Comparison of ENCODE assay signal across 10 mouse cellular contexts in the genomic region with DNA sequence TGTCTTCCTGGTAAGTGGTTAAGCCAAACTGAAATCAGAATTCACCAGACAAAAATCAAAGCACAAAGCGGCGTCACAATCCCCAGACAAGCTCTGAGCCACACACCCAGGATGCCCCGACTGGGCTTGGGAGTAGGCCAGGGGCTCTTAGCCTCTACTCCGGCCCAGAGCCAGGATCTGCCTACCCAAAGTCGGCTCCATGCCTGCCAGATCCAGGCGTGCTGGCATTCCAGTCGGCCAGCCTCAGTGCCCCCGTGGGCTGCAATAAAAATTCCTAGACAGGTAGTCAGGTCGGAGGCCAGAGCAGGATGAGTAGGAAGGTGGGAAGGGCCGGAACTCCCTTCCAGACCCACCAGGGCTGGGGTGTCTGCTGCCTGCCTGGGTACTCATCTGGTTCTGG. TPM values are rescaled to one million over a fixed set of nuclear protein-coding genes. Genes with fewer than 3 reads are reported as not detected.
DNase-seq lines count a peak whose midpoint lies in the region; ATAC-seq and TF ChIP-seq lines count a peak whose summit lies in the region.
"Had no signal": no experiment of that assay in that cellular context is flagged by ENCODE, and none has a peak within 500 bp of the region (broad histone marks: within the 10 kb centered on the region; RNA-seq: fewer than 3 reads in every experiment).

No protein-coding gene starts in this region.

- no peak overlapping the region for H3K4me2 ChIP-seq in forebrain, embryonic 16.5 days (ENCODE audit: low read length)
- H3K4me2 ChIP-seq in midbrain, postnatal 0 days (ENCODE audit: low read depth, low read length, poor library complexity, severe bottlenecking) = no peak overlapping the region

- no peaks in the 10 kb centered on the region for H3K9me3 ChIP-seq in forebrain, embryonic 10.5 days
- no peaks in the 10 kb centered on the region for H3K9me3 ChIP-seq in forebrain, embryonic 16.5 days (ENCODE audit: control insufficient read depth, low read length)
- no peaks in the 10 kb centered on the region for H3K9me3 ChIP-seq in midbrain, postnatal 0 days (ENCODE audit: low read length)

- no peak for DNase-seq in forebrain, embryonic 10.5 days (ENCODE audit: extremely low spot score, low spot score)
- peak; percentile 52 for DNase-seq in lung, postnatal 14 days
- no peak for DNase-seq in lung, adult 18-20 months
- DNase-seq in heart, postnatal 14 days = peak; percentile 60 to 79
- DNase-seq in midbrain, postnatal 0 days (ENCODE audit: low spot score) = peak; percentile 60
- DNase-seq in frontal cortex, postnatal 36 days (ENCODE audit: low spot score in 2 of 2) = no peak
- no peak for DNase-seq in thymus, adult 2 months

- H3K4me3 ChIP-seq in forebrain, embryonic 10.5 days = no peak overlapping the region
- H3K4me3 ChIP-seq in forebrain, embryonic 16.5 days (replicated peaks; ENCODE audit: low read length) = no peak overlapping the region
- no peak overlapping the region for H3K4me3 ChIP-seq in midbrain, postnatal 0 days (ENCODE audit: low read depth, low read length)
- H3K4me3 ChIP-seq in thymus, adult 2 months (ENCODE audit: control insufficient read depth, insufficient read depth, low read length) = no peak overlapping the region

- ATAC-seq in forebrain, embryonic 16.5 days = no peak
- ATAC-seq in midbrain, postnatal 0 days (ENCODE audit: low FRiP score) = no peak

- TF ChIP-seq POLR2A in thymus, adult 2 months (IDR thresholded peaks at IDR 0.05; ENCODE audit: control insufficient read depth, extremely low read depth, insufficient read depth, low read length, poor library complexity) = no peak

- H3K9ac ChIP-seq in forebrain, embryonic 16.5 days (replicated peaks; ENCODE audit: low read depth, low read length) = no peak overlapping the region
- H3K9ac ChIP-seq in midbrain, postnatal 0 days (replicated peaks; ENCODE audit: low read length, poor library complexity, severe bottlenecking) = no peak overlapping the region
- H3K9ac ChIP-seq: liver, embryonic 14.5 days had no signal

- H3K4me1 ChIP-seq in forebrain, embryonic 10.5 days = peaks cover 93% of the 10 kb centered on the region
- H3K4me1 ChIP-seq in forebrain, embryonic 16.5 days (replicated peaks; ENCODE audit: control insufficient read depth, insufficient read depth, low read length) = peaks cover 82% of the 10 kb centered on the region
- peaks cover 13% of the 10 kb centered on the region; the same call in 1 of the 2 replicates for H3K4me1 ChIP-seq in midbrain, postnatal 0 days (ENCODE audit: insufficient read depth, low read length)
- peaks cover 48% of the 10 kb centered on the region for H3K4me1 ChIP-seq in thymus, adult 2 months (replicated peaks; ENCODE audit: control insufficient read depth, insufficient read depth, low read length)

- intact Hi-C loops in heart, postnatal 14 days (cut with DNase I) = loop anchor here (2.0 kb wide), 1 partner anchor 13 kb away; no protein-coding TSS in a partner anchor

- no peak for TF ChIP-seq CTCF in midbrain, postnatal 0 days (IDR thresholded peaks at IDR 0.05)
- no peak for TF ChIP-seq CTCF in thymus, adult 2 months (IDR thresholded peaks at IDR 0.05; ENCODE audit: borderline replicate concordance, control insufficient read depth, extremely low read depth, insufficient read depth, low read length, poor library complexity)

- H3K27ac ChIP-seq in forebrain, embryonic 10.5 days = peak overlapping the region; percentile 11; the same call in 1 of the 2 replicates
- no peak overlapping the region for H3K27ac ChIP-seq in forebrain, embryonic 16.5 days (ENCODE audit: low read length)
- no peak overlapping the region for H3K27ac ChIP-seq in midbrain, postnatal 0 days (ENCODE audit: low read depth, low read length)
- no peak overlapping the region for H3K27ac ChIP-seq in thymus, adult 2 months (ENCODE audit: control insufficient read depth, insufficient read depth, low read length)
- H3K27ac ChIP-seq: liver, embryonic 14.5 days had no signal

- peaks cover 6% of the 10 kb centered on the region; the same call in 1 of the 2 replicates for H3K27me3 ChIP-seq in forebrain, embryonic 10.5 days (ENCODE audit: poor library complexity, severe bottlenecking)
- H3K27me3 ChIP-seq in forebrain, embryonic 16.5 days (replicated peaks; ENCODE audit: control insufficient read depth, insufficient read depth, low read length) = no peaks in the 10 kb centered on the region
- no peaks in the 10 kb centered on the region for H3K27me3 ChIP-seq in midbrain, postnatal 0 days (ENCODE audit: insufficient read depth, low read length)
- H3K27me3 ChIP-seq in thymus, adult 2 months (ENCODE audit: control insufficient read depth, insufficient read depth, low read length) = no peaks in the 10 kb centered on the region

- H3K36me3 ChIP-seq in forebrain, embryonic 10.5 days (replicated peaks) = no peaks in the 10 kb centered on the region
- H3K36me3 ChIP-seq in forebrain, embryonic 16.5 days (ENCODE audit: control insufficient read depth, insufficient read depth) = no peaks in the 10 kb centered on the region
- H3K36me3 ChIP-seq in midbrain, postnatal 0 days (ENCODE audit: insufficient read depth, low read length) = no peaks in the 10 kb centered on the region
- no peaks in the 10 kb centered on the region for H3K36me3 ChIP-seq in thymus, adult 2 months (ENCODE audit: control insufficient read depth, insufficient read depth, low read length)

- 89% methylated on average over 10 of the region's 10 CpGs for WGBS in forebrain, embryonic 10.5 days
- 70% methylated on average over 10 of the region's 10 CpGs for WGBS in forebrain, embryonic 16.5 days
- 68% methylated on average over 10 of the region's 10 CpGs for WGBS in midbrain, postnatal 0 days
- 91% methylated on average over 10 of the region's 10 CpGs for WGBS in thymus, adult 2 months

RNA-seq across cellular contexts. Expression of gene Pmepa1, which starts 14.8 kb away (rescaled TPM):
- polyA plus RNA-seq in forebrain, embryonic 10.5 days (2016; fragmentation: Nextera tagmentation; extraction: Ambion mirVana) = 1.3 and 1.8 TPM in 2 replicates
- 7.2 and 7.3 TPM in 2 replicates for polyA plus RNA-seq in forebrain, embryonic 16.5 days (2015; fragmentation: Nextera tagmentation; extraction: Ambion mirVana)
- 10 to 100 TPM; 32.4 to 32.5 TPM for total RNA-seq in heart, postnatal 14 days (2021)
- 6.5 and 12.8 TPM in 2 replicates for total RNA-seq in midbrain, postnatal 0 days (2014; rRNA removed)
- 2.3 TPM in 2 replicates for polyA plus RNA-seq in midbrain, postnatal 0 days (2015; fragmentation: Nextera tagmentation; extraction: Ambion mirVana)
- 68.7 and 70.3 TPM in 2 replicates for polyA plus RNA-seq in thymus, adult 2 months (2012; rRNA removed)

RNA-seq across cellular contexts. Expression of gene Zbp1, which starts 42.8 kb away (rescaled TPM):
- not detected in 2 replicates for polyA plus RNA-seq in forebrain, embryonic 10.5 days (2016; fragmentation: Nextera tagmentation; extraction: Ambion mirVana)
- not detected in 2 replicates for polyA plus RNA-seq in forebrain, embryonic 16.5 days (2015; fragmentation: Nextera tagmentation; extraction: Ambion mirVana)
- under 1 TPM; 0.31 to 0.44 TPM for total RNA-seq in heart, postnatal 14 days (2021)
- not detected in 2 replicates for total RNA-seq in midbrain, postnatal 0 days (2014; rRNA removed)
- polyA plus RNA-seq in midbrain, postnatal 0 days (2015; fragmentation: Nextera tagmentation; extraction: Ambion mirVana) = 0.38 and 0.57 TPM in 2 replicates
- 58.6 and 63.7 TPM in 2 replicates for polyA plus RNA-seq in thymus, adult 2 months (2012; rRNA removed)
- polyA plus RNA-seq: heart, embryonic 14.5 days had no signal

Comparison
In these comparisons a context has a peak if more than half of its experiments do, and no peak if none do; other contexts are left out.
1. DNase-seq: peak in lung, postnatal 14 days (single experiment), heart, postnatal 14 days (2 of 2) and midbrain, postnatal 0 days (single experiment); none in forebrain, embryonic 10.5 days (single experiment), lung, adult 18-20 months (0 of 2), frontal cortex, postnatal 36 days (0 of 2) and thymus, adult 2 months (single experiment).
2. RNA of gene Zbp1, which starts 42.8 kb away (polyA plus RNA-seq): 58.6 to 63.7 TPM in thymus, adult 2 months; 0.38 to 0.57 TPM in midbrain, postnatal 0 days, not detected in forebrain, embryonic 10.5 days and not detected in forebrain, embryonic 16.5 days; every median in the first group is over 10 times any median in the second.